Mouse (Mus musculus): ENCODE results near the gene Cdk9.

GRCm38 (mm10) chr2:32727435-32727834 is 14.6 kb upstream of the Cdk9 start:
- TF ChIP-seq POLR2A (IDR thresholded peaks at IDR 0.05; ENCODE audit: insufficient read depth, low read length) (no peak), CTCF (IDR thresholded peaks at IDR 0.05; ENCODE audit: low read depth, low read length) (no peak), EP300 (IDR thresholded peaks at IDR 0.05; ENCODE audit: insufficient read depth, low read depth, low read length) (no peak)

Measured in ES-Bruce4 (cell line).